Mouse (Mus musculus) olfactory bulb, adult 2 months (tissue): ENCODE measurements at regions not wholly inside any gene's neighbourhood (a gene's known extent, or its start where the extent isn't known, plus 50 kb on each side); places are given as distances from the start of the nearest gene placed in this dataset.

Source experiments
- CTCF ChIP-seq: fragments of 200-500 bp; IDR thresholded peaks from 2 replicates; pipeline ENCODE4 v1.5.1; 2012; ENCODE audit warnings: low read depth, mild to moderate bottlenecking, low read length, moderate library complexity; ENCODE audit not compliant: insufficient read depth
- POLR2A ChIP-seq: fragments of 200-500 bp; IDR thresholded peaks from 2 replicates; pipeline ENCODE4 v1.6.1; 2012; ENCODE audit warnings: mild to moderate bottlenecking, low read depth, low read length, moderate library complexity; ENCODE audit not compliant: insufficient read depth

DNA sequence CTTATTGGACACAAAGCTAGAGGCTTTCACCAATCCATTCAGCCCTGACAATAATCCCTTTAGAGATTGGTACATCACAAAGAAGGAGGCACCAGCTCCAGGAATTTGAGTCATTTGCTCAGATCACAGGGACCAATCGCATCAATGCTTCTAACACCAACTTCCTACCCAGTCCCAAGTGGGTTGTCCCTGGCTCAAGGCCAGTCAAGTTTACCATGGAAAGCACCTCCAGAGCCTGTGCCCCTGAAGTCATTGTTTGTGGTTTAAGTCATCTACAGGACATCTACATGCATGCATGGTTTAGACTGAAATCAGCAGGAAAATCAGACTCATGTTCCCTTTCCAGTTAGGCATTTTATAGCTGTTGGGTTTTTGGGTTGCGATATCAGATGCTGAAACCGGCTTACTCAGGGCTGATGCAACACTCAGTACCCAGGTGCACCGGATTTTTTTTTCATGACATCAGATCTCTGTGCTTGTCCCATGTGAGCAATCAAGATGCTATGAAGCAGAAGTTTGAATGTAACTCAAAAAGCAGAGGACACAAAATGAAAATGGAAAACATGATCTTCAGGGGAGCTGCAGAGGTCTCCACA, 50.3 kb upstream of the Sh3bp4 start:
- TF ChIP-seq POLR2A (no peak), CTCF (no peak)
